Mouse (Mus musculus): Measurements from ENCODE around the gene Dtx4. TPM values are rescaled to one million over a fixed set of nuclear protein-coding genes. Genes with fewer than 3 reads are reported as not detected.

Dtx4 gene
- polyA plus RNA-seq, 1 experiment, result 13.8 TPM

- TF ChIP-seq CTCF (IDR thresholded peaks at IDR 0.05; ENCODE audit: insufficient read depth, low read length) (no peak), POLR2A (IDR thresholded peaks at IDR 0.05; ENCODE audit: borderline replicate concordance, extremely low read depth, low read depth, low read length) (no peak)
- WGBS, result 61% methylated on average over 4 of the region's 4 CpGs
- H3K4me3 ChIP-seq (replicated peaks; ENCODE audit: extremely low read depth, low read depth, low read length), result no peak overlapping the region
- no peak for DNase-seq
- peaks cover 39% of the 10 kb centered on the region for H3K4me1 ChIP-seq (ENCODE audit: control insufficient read depth, insufficient read depth, low read length)
These were observed 27.3 kb downstream of the Dtx4 start for GRCm38 (mm10) chr19:12473951-12474350.

GRCm38 (mm10) chr19:12473201-12473641 lies 28.0 kb downstream of the Dtx4 start:
- H3K4me1 ChIP-seq (ENCODE audit: control insufficient read depth, insufficient read depth, low read length), result peaks cover 39% of the 10 kb centered on the region
- 67% methylated on average over 4 of the region's 4 CpGs for WGBS
- TF ChIP-seq CTCF (IDR thresholded peaks at IDR 0.05; ENCODE audit: insufficient read depth, low read length) (no peak), POLR2A (IDR thresholded peaks at IDR 0.05; ENCODE audit: borderline replicate concordance, extremely low read depth, low read depth, low read length) (no peak)
- no peak for DNase-seq
- H3K4me3 ChIP-seq (replicated peaks; ENCODE audit: extremely low read depth, low read depth, low read length), result no peak overlapping the region

- no peak for TF ChIP-seq POLR2A (IDR thresholded peaks at IDR 0.05; ENCODE audit: borderline replicate concordance, extremely low read depth, low read depth, low read length)
- TF ChIP-seq CTCF (IDR thresholded peaks at IDR 0.05; ENCODE audit: insufficient read depth, low read length), result no peak
- Histone ChIP-seq H3K4me1 (ENCODE audit: control insufficient read depth, insufficient read depth, low read length) (peaks cover 39% of the 10 kb centered on the region), H3K4me3 (replicated peaks; ENCODE audit: extremely low read depth, low read depth, low read length) (no peak overlapping the region)
- no peak for DNase-seq
- WGBS, result 70% methylated on average over 5 of the region's 5 CpGs
These were observed 28.8 kb downstream of the Dtx4 start for GRCm38 (mm10) chr19:12472381-12472976.

DNA sequence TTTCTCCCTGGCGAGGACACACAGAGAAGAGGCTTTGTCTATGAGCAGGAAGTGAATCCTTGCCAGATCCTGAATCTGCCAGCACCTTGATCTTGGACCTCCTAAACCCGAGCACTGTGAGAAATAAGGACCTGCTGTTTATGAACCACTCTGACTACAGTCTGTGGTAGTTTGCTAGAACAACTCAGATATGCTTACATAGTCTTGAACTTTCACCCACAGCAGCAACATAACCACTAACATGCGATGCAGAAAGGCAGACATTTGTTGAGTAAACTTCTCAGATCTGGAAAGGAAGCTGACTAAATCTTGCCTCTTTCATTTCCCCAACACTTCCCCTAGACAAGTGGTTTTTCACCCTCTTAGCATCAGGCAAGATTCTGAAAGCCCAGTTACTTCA lies 29.4 kb downstream of the Dtx4 start:
- Histone ChIP-seq H3K4me1 (ENCODE audit: control insufficient read depth, insufficient read depth, low read length) (peaks cover 35% of the 10 kb centered on the region), H3K4me3 (replicated peaks; ENCODE audit: extremely low read depth, low read depth, low read length) (no peak overlapping the region)
- WGBS, result 10% methylated on average over 3 of the region's 3 CpGs
- peak; percentile 13 for DNase-seq
- TF ChIP-seq CTCF (IDR thresholded peaks at IDR 0.05; ENCODE audit: insufficient read depth, low read length) (no peak), POLR2A (IDR thresholded peaks at IDR 0.05; ENCODE audit: borderline replicate concordance, extremely low read depth, low read depth, low read length) (no peak)

DNA sequence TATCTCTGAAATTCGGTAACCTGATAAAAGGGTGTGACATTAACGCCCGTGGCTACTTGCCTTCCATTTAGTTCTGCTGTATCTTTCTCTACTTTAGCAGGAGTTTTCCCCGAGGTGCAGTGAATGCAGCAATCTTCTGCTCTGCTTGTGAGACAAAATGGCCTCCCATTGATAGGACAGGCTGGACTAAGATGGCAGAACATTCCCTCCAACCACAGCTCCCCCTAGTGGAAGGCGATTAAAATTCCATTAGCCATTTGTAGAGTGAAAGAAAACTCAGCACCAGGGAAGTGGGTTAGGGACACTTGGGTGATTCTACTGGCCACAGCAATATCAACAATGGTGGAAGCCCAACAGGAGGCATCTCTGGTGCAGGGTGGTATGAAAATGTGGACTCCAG lies 33.8 kb downstream of the Dtx4 start:
- peak; percentile 21 for DNase-seq

GRCm38 (mm10) chr19:12466204-12466603 lies 35.0 kb downstream of the Dtx4 start:
- no peak overlapping the region for H3K4me3 ChIP-seq (replicated peaks; ENCODE audit: extremely low read depth, low read depth, low read length)
- peak; percentile 76 for TF ChIP-seq CTCF (IDR thresholded peaks at IDR 0.05; ENCODE audit: insufficient read depth, low read length)
- no peak for TF ChIP-seq POLR2A (IDR thresholded peaks at IDR 0.05; ENCODE audit: borderline replicate concordance, extremely low read depth, low read depth, low read length)
- peaks cover 3% of the 10 kb centered on the region; the same call in 1 of the 2 replicates for H3K4me1 ChIP-seq (ENCODE audit: control insufficient read depth, insufficient read depth, low read length)
- 15% methylated on average over 7 of the region's 7 CpGs for WGBS
- DNase-seq, result peak; percentile 60

More for the DNA sequence above, 33.8 kb downstream of the Dtx4 start:
- Histone ChIP-seq H3K4me3 (replicated peaks; ENCODE audit: extremely low read depth, low read depth, low read length) (no peak overlapping the region), H3K4me1 (ENCODE audit: control insufficient read depth, insufficient read depth, low read length) (peaks cover 7% of the 10 kb centered on the region)
- no peak for TF ChIP-seq POLR2A (IDR thresholded peaks at IDR 0.05; ENCODE audit: borderline replicate concordance, extremely low read depth, low read depth, low read length)
- TF ChIP-seq CTCF (IDR thresholded peaks at IDR 0.05; ENCODE audit: insufficient read depth, low read length), result peak; percentile 25; the same call in 1 of the 2 replicates
- 86% methylated on average over 5 of the region's 5 CpGs for WGBS

- Histone ChIP-seq H3K4me1 (ENCODE audit: control insufficient read depth, insufficient read depth, low read length) (peaks cover 3% of the 10 kb centered on the region; the same call in 1 of the 2 replicates), H3K4me3 (replicated peaks; ENCODE audit: extremely low read depth, low read depth, low read length) (no peak overlapping the region)
- TF ChIP-seq CTCF (IDR thresholded peaks at IDR 0.05; ENCODE audit: insufficient read depth, low read length), result no peak
- no peak for TF ChIP-seq POLR2A (IDR thresholded peaks at IDR 0.05; ENCODE audit: borderline replicate concordance, extremely low read depth, low read depth, low read length)
- DNase-seq, result no peak
- 85% methylated on average over 10 of the region's 10 CpGs for WGBS
These were observed 35.6 kb downstream of the Dtx4 start for GRCm38 (mm10) chr19:12465530-12466144.

DNA sequence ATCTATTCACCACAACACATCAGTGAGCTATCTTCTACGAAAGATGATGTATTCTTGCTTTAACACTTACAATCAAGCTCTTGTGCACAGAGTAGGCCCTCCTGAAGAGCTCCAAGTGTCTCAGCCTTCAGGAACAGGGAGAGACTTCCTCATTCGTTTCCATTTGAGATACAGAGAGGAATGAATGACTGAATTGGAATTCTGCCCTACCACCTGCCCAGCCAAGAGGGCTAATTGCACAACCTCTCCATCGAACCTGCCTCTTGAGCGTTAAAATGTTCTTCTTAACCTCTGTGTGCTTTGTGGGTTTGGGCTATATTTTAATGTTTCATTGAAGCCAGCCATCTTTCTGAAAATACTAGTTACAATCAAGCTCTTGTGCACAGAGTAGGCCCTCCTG lies 36.6 kb downstream of the Dtx4 start:
- H3K4me3 ChIP-seq (replicated peaks; ENCODE audit: extremely low read depth, low read depth, low read length), result no peak overlapping the region
- peaks cover 3% of the 10 kb centered on the region; the same call in 1 of the 2 replicates for H3K4me1 ChIP-seq (ENCODE audit: control insufficient read depth, insufficient read depth, low read length)
- DNase-seq, result peak; percentile 47
- TF ChIP-seq POLR2A (IDR thresholded peaks at IDR 0.05; ENCODE audit: borderline replicate concordance, extremely low read depth, low read depth, low read length) (no peak), CTCF (IDR thresholded peaks at IDR 0.05; ENCODE audit: insufficient read depth, low read length) (no peak)
- 52% methylated on average over 4 of the region's 4 CpGs for WGBS

GRCm38 (mm10) chr19:12464127-12464526 lies 37.1 kb downstream of the Dtx4 start:
- no peak overlapping the region for H3K4me3 ChIP-seq (replicated peaks; ENCODE audit: extremely low read depth, low read depth, low read length)
- H3K4me1 ChIP-seq (ENCODE audit: control insufficient read depth, insufficient read depth, low read length), result peaks cover 3% of the 10 kb centered on the region; the same call in 1 of the 2 replicates
- DNase-seq, result peak; percentile 28
- TF ChIP-seq POLR2A (IDR thresholded peaks at IDR 0.05; ENCODE audit: borderline replicate concordance, extremely low read depth, low read depth, low read length) (no peak), CTCF (IDR thresholded peaks at IDR 0.05; ENCODE audit: insufficient read depth, low read length) (no peak)
- WGBS, result 53% methylated on average over 5 of the region's 5 CpGs

DNA sequence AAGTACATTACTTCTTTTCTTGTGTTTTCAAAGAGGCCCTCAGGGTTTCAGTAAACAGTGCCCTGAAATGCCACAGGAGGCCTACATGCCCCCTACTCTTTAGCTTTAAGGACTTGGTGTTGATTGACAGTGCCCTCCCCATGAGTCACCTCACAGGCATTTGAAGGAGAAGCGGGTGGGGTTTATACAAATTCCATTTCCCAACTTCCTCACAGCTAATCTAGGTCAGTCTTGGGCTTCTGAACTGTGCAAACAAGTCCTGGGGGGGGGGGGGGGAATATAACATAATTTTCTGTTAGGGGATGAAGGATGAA lies 37.6 kb downstream of the Dtx4 start:
- TF ChIP-seq CTCF (IDR thresholded peaks at IDR 0.05; ENCODE audit: insufficient read depth, low read length), result no peak
- TF ChIP-seq POLR2A (IDR thresholded peaks at IDR 0.05; ENCODE audit: borderline replicate concordance, extremely low read depth, low read depth, low read length), result no peak
- DNase-seq, result peak; percentile 71
- H3K4me1 ChIP-seq (ENCODE audit: control insufficient read depth, insufficient read depth, low read length), result peaks cover 3% of the 10 kb centered on the region; the same call in 1 of the 2 replicates
- WGBS, result 8% methylated on average over 1 of the region's 1 CpGs
- H3K4me3 ChIP-seq (replicated peaks; ENCODE audit: extremely low read depth, low read depth, low read length), result no peak overlapping the region
